Mouse (Mus musculus): Measurements from ENCODE around the gene Ttc5.

DNA sequence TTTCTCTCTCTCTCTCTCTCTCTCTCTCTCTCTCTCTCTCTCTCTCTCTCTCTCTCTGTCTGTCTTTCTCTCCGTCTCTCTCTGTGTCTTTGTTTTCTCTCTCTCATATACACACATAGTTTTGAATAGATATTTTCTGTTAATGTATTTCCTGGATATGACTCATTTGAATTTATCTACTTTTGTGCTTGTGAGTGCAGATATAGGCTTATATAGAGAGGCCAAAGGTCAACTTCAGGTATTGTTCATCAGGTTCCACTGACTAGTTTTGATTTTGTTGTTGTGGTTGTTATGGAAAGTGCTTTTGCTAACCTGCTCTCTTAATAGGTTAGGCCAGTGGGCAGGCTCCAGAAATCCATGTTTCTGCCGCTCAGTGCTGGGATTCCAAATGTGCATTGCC, 27.7 kb upstream of the Ttc5 start:
- TF ChIP-seq CTCF (IDR thresholded peaks at IDR 0.05; ENCODE audit: low read depth, low read length) (no peak), POLR2A (IDR thresholded peaks at IDR 0.05; ENCODE audit: extremely low read depth, insufficient read depth, low read length) (no peak)

Measured in liver, adult 2 months (tissue).